Mouse (Mus musculus): ENCODE data around the gene Utp6. TPM values are rescaled to one million over a fixed set of nuclear protein-coding genes. Genes with fewer than 3 reads are reported as not detected.
"Not testable (repeated sequence)": the region's sequence is repeated elsewhere in the genome, so short reads cannot be mapped to it uniquely, and the experiment has no call there.

Gene Utp6
- 10 to 100 TPM; 28.0 to 36.7 (median 29.4) TPM for total RNA-seq (2022)

- peak; percentile 96 for DNase-seq (ENCODE audit: low spot score in 2 of 2)
Measured at GRCm38 (mm10) chr11:79962125-79962876, at the start of gene Utp6. Utp6 (minus strand) TSS chr11:79962390.

- no peak for DNase-seq (ENCODE audit: low spot score in 2 of 2)
Measured at GRCm38 (mm10) chr11:79994271-79994988, 32.2 kb upstream of the Utp6 start.

- DNase-seq (ENCODE audit: low spot score in 2 of 2) = no peak
Measured at GRCm38 (mm10) chr11:79993356-79994270, 31.4 kb upstream of the Utp6 start.

DNA sequence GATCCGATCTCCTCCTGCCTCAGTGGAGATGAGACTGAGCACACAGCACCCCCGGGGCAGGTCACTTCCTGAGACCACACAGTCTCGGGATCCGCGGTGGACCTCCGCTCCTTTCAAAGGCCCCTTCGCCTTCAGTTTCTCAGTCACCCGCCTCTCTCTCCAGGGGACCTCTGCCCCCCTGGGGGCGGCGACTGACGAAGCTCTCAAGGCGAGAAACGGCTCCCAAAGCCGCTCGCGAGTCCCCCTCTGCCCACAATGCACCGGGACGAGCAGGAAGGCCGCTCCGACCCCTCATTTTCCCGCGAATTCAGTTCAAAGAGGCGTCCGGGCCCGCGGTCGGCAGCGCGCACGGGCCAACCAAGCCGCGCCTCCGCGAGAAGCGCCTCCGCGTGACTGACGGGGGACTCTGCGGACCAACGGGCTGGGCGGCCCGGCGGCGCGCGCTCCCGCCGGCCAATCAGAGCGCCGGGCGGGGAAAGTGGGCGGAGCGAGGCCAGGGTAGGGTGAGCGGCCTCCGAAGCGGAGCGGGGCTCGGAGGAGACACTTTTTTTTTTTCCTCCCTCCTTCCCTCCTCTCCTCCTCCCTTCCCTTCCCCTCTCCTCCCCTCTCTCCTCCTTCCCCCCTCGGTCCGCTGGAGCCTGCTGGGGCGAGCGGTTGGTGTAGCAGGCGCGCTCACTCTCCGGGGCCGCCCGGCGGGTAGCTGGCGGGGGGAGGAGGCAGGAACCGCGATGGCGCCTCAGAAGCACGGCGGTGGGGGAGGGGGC is 30.6 kb upstream of the Utp6 start, which contains the start of gene Suz12:
Suz12 (plus strand) TSS at position 515 of the 764 bp plus-strand sequence.
- DNase-seq (ENCODE audit: low spot score in 2 of 2) = peak; percentile 86 to 89

- DNase-seq (ENCODE audit: low spot score in 2 of 2) = no peak
Measured at GRCm38 (mm10) chr11:79992035-79992591, 29.9 kb upstream of the Utp6 start.

DNA sequence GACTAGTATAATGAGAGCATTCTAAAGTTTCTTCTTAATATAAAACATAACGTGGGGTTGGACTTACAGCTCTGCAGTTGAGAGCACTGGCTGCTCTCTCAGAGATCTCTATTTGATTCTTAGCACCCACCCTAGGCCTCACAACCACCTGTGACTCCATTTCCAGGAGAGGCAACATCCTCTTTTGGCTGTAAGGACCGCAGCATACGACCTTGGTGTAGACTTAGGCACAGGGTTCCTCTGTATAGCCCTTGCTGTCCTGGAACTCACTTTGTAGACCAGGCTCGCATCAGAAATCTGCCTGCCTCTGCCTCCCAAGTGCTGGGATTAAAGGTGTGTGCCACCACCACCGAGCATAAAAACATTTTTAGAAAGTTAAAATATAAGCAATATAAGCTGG is 29.4 kb upstream of the Utp6 start:
- no peak for DNase-seq (ENCODE audit: low spot score in 2 of 2)

- DNase-seq (ENCODE audit: low spot score in 2 of 2) = no peak
Measured at GRCm38 (mm10) chr11:79990120-79990519, 27.9 kb upstream of the Utp6 start.

DNA sequence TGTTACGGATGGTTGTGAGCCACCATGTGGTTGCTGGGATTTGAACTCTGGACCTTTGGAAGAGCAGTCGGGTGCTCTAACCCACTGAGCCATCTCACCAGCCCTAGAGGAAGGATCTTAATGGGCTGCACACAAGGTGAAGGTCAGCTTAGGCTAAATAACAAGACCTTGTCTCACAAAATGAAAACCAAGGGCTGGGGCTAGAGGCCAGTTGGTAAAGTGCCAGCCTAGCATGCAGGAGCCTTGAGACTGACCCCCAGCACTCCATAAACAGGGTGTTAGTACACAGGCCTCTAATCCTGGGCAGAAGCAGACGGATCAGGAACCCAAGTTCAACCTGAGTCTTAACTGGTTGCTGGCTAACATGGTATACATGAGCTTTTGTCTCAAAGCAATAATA is 25.7 kb upstream of the Utp6 start:
- no peak for DNase-seq (ENCODE audit: low spot score in 2 of 2)

- no peak for DNase-seq (ENCODE audit: low spot score in 2 of 2)
Measured at GRCm38 (mm10) chr11:79986886-79987285, 24.7 kb upstream of the Utp6 start.

- not testable (repeated sequence) for DNase-seq (ENCODE audit: low spot score in 2 of 2)
Measured at GRCm38 (mm10) chr11:79977747-79978146, 15.6 kb upstream of the Utp6 start.

GRCm38 (mm10) chr11:79977061-79977460 is 14.9 kb upstream of the Utp6 start:
- not testable (repeated sequence) for DNase-seq (ENCODE audit: low spot score in 2 of 2)

DNA sequence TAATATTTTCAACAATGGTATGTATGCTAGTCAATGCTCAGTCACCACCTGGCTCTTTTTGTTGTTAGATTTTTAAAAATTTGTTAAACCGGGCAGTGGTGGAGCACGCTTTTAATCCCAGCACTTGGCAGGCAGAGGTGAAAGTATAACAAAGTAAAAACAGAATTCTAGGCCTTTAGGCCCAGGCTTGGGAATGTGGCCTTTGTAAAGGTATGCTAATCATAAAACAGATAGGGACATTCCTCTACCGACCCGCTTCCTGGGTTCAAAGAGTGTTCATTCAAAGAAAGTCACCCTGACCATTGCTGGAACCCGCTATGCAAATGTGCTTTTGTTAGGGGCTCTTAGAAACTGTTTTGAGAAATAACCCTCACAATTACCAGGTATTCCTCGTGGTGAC is 14.5 kb upstream of the Utp6 start:
- not testable (repeated sequence) for DNase-seq (ENCODE audit: low spot score in 2 of 2)

DNA sequence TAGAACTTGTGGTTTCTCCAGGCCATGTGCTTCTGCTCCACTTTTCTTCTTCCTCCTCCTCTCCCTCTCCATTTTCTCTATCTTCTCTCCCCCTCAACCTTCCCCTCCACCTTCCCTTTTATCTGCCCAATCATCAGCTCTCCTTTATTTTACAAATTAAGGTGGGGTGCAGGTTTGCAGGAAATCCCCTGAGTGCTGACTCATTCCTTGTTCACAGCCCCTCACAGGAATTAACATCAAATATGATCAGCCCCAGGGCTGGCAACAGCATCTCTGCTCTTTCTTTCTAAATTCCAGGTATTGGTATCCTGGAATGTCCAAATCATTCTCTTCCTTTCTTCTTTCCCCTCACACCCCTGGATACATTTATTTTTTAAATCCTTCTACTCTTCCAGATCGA is 14.0 kb upstream of the Utp6 start:
- DNase-seq (ENCODE audit: low spot score in 2 of 2) = no peak

DNA sequence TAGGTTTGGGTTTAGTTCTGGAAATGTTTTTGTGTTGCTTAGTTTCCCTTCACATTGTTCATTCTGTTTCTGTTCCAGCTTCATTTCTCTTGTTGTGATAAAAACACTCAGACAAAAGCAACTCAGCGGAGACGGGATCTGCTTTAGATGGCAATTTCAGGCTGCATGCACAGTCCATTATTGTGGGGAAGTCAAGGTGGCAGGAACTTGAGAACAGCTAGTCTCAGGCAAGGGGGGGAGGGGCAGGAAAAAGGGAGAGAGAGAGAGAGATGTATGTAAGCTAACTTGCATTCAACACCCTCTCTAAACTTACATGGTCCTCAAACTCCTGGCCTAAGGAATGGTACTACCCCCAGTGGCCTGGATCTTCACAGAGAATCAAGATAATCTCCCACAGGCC is 13.2 kb upstream of the Utp6 start:
- DNase-seq (ENCODE audit: low spot score in 2 of 2) = no peak

DNA sequence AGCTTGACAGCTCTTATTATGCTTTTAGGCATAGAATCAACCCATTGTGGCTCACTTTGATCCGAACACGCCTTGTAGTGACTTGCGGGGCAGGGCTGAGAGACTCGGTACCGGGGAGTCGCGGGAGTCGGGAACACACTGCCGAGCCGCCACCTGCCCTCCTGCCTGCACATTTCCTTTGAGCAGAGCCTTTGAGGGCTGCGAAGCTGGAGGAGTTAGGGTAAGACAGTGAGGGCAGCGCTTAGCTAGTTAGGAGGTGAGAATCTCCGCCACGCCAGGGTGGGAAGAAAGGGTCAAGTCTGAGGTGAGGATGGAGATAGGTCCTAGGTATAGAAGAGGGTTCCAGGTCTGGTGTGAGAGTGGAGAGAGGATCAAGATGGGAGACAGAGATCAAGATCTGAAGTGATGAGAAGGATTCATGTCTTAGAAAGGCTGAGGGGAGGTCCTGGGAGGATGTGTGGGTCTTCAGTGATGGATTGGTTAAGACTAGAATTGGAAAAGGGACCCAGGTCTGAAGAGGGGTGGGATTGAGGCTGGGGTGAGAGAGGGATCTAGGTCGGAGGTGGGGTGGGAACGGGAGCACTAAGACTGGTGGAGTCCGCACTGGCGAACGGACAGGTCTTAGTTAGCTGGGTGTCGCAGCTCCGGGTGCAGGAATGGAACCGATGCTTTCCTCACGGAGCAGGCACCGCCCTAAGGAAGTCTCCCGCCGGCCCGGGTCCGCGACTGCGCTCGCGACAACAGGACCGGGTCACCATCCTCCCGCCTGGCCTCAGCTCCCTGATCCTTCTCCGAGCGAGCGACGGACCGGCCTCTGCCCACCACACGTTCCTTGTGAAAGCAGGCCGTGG is 11.7 kb upstream of the Utp6 start:
- DNase-seq (ENCODE audit: low spot score in 2 of 2) = no peak

- no peak for DNase-seq (ENCODE audit: low spot score in 2 of 2)
Measured at GRCm38 (mm10) chr11:79973133-79973532, 10.9 kb upstream of the Utp6 start.

GRCm38 (mm10) chr11:79967752-79968151 is 5.6 kb upstream of the Utp6 start:
- no peak for DNase-seq (ENCODE audit: low spot score in 2 of 2)

DNA sequence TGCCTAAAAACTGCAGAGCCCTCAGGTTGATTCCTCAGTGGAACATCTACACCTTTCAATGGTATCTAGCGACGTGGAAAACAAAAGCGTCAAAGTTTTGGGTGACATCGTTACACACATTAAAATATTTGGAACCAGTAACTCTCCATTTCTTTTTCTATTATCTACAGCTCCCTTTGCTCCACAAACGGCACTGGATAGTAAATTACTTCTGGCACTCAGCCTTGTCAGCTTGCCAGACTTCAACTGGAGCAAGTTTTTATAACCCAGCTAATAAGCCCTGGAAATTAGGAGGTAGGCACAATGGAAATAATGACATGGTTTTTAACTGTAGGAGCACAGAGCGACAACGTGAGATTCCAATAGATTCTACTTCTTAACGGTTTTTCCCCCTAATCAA is 3.7 kb upstream of the Utp6 start:
- DNase-seq (ENCODE audit: low spot score in 2 of 2) = no peak

GRCm38 (mm10) chr11:79963212-79963974 is 1.2 kb upstream of the Utp6 start:
- no peak for DNase-seq (ENCODE audit: low spot score in 2 of 2)
